Mouse (Mus musculus) midbrain, embryonic 14.5 days (tissue): ENCODE data around the gene Slbp. TPM values are rescaled to one million over a fixed set of nuclear protein-coding genes. Genes with fewer than 3 reads are reported as not detected.

Experiments
- ATAC-seq: fragments of 200-750 bp; cut with Nextera tagmentation; 2 replicates; pipeline ENCODE4 v1.8.0; 2017; ENCODE audit warnings: moderate number of reproducible peaks, moderate library complexity; ENCODE audit not compliant: low FRiP score, low TSS enrichment
- DNase-seq: peaks from one replicate; pipeline ENCODE4 v3.0.0-alpha.2; 2015
- H3K27ac ChIP-seq: fragments of 300-500 bp; sonication (generic); replicated peaks from 2 replicates; pipeline ENCODE4 v1.5.1; 2014; ENCODE audit warnings: mild to moderate bottlenecking, low read depth, low read length, moderate library complexity
- H3K27me3 ChIP-seq: fragments of 300-500 bp; sonication (generic); 2 replicates; pipeline ENCODE4 v1.6.1; 2014; ENCODE audit warnings: low read length, control low read depth, mixed read lengths; ENCODE audit not compliant: control insufficient read depth, insufficient read depth
- H3K36me3 ChIP-seq: fragments of 300-500 bp; sonication (generic); 2 replicates; pipeline ENCODE4 v1.6.1; 2014; ENCODE audit warnings: low read length, control low read depth; ENCODE audit not compliant: control insufficient read depth, insufficient read depth
- H3K4me1 ChIP-seq: fragments of 300-500 bp; sonication (generic); 2 replicates; pipeline ENCODE4 v1.6.1; 2014; ENCODE audit warnings: mild to moderate bottlenecking, antibody characterized with exemption, low read length, control low read depth; ENCODE audit not compliant: control insufficient read depth, insufficient read depth
- H3K4me2 ChIP-seq: fragments of 300-500 bp; sonication (generic); 2 replicates; pipeline ENCODE4 v1.6.1; 2014; ENCODE audit warnings: mild to moderate bottlenecking, low read length, moderate library complexity
- H3K4me3 ChIP-seq: fragments of 300-500 bp; sonication (generic); replicated peaks from 2 replicates; pipeline ENCODE4 v1.5.1; 2014; ENCODE audit warnings: low read depth, low read length
- H3K9ac ChIP-seq: fragments of 300-500 bp; sonication (generic); replicated peaks from 2 replicates; pipeline ENCODE4 v1.6.1; 2014; ENCODE audit warnings: mild to moderate bottlenecking, low read length, moderate library complexity
- H3K9me3 ChIP-seq: fragments of 300-500 bp; sonication (generic); 2 replicates; pipeline ENCODE4 v1.6.1; 2016; ENCODE audit warnings: low read length, control low read depth, mixed read lengths; ENCODE audit not compliant: control insufficient read depth
- WGBS: fragments of 180-500 bp; shearing (Covaris S2); extraction: QIAGEN DNeasy Blood & Tissue Kit; methylation state at CpG from one replicate; pipeline ENCODE4 v1.1.7; 2014; 5-methylcytosine and 5-hydroxymethylcytosine counted together
- polyA plus RNA-seq: library from polyadenylated mRNA; unstranded; fragments of >200 nt; fragmentation: Nextera tagmentation; extraction: Ambion mirVana; gene quantifications from 2 replicates; pipeline ENCODE4 v1.2.1, GENCODE M21; 2014

Gene Slbp
- polyA plus RNA-seq, 1 experiment from 2014 or later: 134 TPM

GRCm38 (mm10) chr5:33630061-33630460 lies 22.3 kb downstream of the Slbp start:
- Histone ChIP-seq H3K36me3 (no peaks in the 10 kb centered on the region), H3K4me1 (peaks cover 14% of the 10 kb centered on the region), H3K27ac (peak overlapping the region; percentile 73), H3K4me3 (peak overlapping the region; percentile 73), H3K27me3 (no peaks in the 10 kb centered on the region), H3K9ac (peak overlapping the region; percentile 62; the same call in 1 of the 2 replicates), H3K9me3 (no peaks in the 10 kb centered on the region), H3K4me2 (peak overlapping the region; percentile 61)
- DNase-seq: no peak
- WGBS: 8% methylated on average over 9 of the region's 9 CpGs
- peak; percentile 10; the same call in 1 of the 2 replicates for ATAC-seq

- no peaks in the 10 kb centered on the region for H3K36me3 ChIP-seq
- ATAC-seq: peak; percentile 98
- H3K27me3 ChIP-seq: no peaks in the 10 kb centered on the region
- peak within 1 kb of the TSS; percentile 68 for H3K9ac ChIP-seq
- H3K27ac ChIP-seq: peak within 1 kb of the TSS; percentile 83
- H3K9me3 ChIP-seq: no peaks in the 10 kb centered on the region
- peak within 1 kb of the TSS; percentile 94 for H3K4me2 ChIP-seq
- WGBS: under 1% methylated on average over 98 of the region's 99 CpGs
- H3K4me1 ChIP-seq: peaks cover 14% of the 10 kb centered on the region
- peak; percentile 98 for DNase-seq
- H3K4me3 ChIP-seq: peak within 1 kb of the TSS; percentile 73
Measured at GRCm38 (mm10) chr5:33629301-33629987, 22.9 kb downstream of the Slbp start, which contains the start of the genes Fam53a and Gm9903. TSS of gene Fam53a (minus strand) at chr5:33629635. TSS of gene Gm9903 (plus strand) at chr5:33629925.

GRCm38 (mm10) chr5:33628820-33629300 lies 23.5 kb downstream of the Slbp start:
- Histone ChIP-seq H3K9me3 (no peaks in the 10 kb centered on the region), H3K9ac (peak overlapping the region; percentile 68), H3K4me1 (peaks cover 14% of the 10 kb centered on the region), H3K27me3 (no peaks in the 10 kb centered on the region), H3K27ac (peak overlapping the region; percentile 83), H3K36me3 (no peaks in the 10 kb centered on the region), H3K4me3 (peak overlapping the region; percentile 73), H3K4me2 (peak overlapping the region; percentile 94)
- under 1% methylated on average over 24 of the region's 24 CpGs for WGBS
- no peak; the same call in 1 of the 2 replicates for ATAC-seq
- peak; percentile 72 for DNase-seq

GRCm38 (mm10) chr5:33627968-33628367 lies 24.4 kb downstream of the Slbp start:
- DNase-seq (no peak), ATAC-seq (no peak)
- Histone ChIP-seq H3K27ac (no peak overlapping the region), H3K36me3 (no peaks in the 10 kb centered on the region), H3K4me2 (peak overlapping the region; percentile 94), H3K9ac (no peak overlapping the region), H3K9me3 (no peaks in the 10 kb centered on the region), H3K4me3 (no peak overlapping the region), H3K4me1 (peaks cover 14% of the 10 kb centered on the region), H3K27me3 (no peaks in the 10 kb centered on the region)
- 48% methylated on average over 4 of the region's 4 CpGs for WGBS

- peaks cover 3% of the 10 kb centered on the region; the same call in 1 of the 2 replicates for H3K4me1 ChIP-seq
- H3K36me3 ChIP-seq: no peaks in the 10 kb centered on the region
- no peaks in the 10 kb centered on the region for H3K27me3 ChIP-seq
- no peak overlapping the region for H3K4me3 ChIP-seq
- no peak overlapping the region for H3K4me2 ChIP-seq
- H3K27ac ChIP-seq: 0 out of 2 replicates have a peak overlapping the region, but pooled peaks have one; percentile 26
- DNase-seq: no peak
- no peak overlapping the region for H3K9ac ChIP-seq
- 76% methylated on average over 3 of the region's 3 CpGs for WGBS
- no peak for ATAC-seq
- no peaks in the 10 kb centered on the region for H3K9me3 ChIP-seq
Measured at GRCm38 (mm10) chr5:33623766-33624165, 28.6 kb downstream of the Slbp start.

- no peaks in the 10 kb centered on the region for H3K27me3 ChIP-seq
- H3K4me2 ChIP-seq: no peak overlapping the region
- no peaks in the 10 kb centered on the region for H3K4me1 ChIP-seq
- H3K27ac ChIP-seq: no peak overlapping the region
- 95% methylated on average over 2 of the region's 2 CpGs for WGBS
- ATAC-seq: no peak
- no peaks in the 10 kb centered on the region for H3K9me3 ChIP-seq
- H3K36me3 ChIP-seq: no peaks in the 10 kb centered on the region
- no peak overlapping the region for H3K4me3 ChIP-seq
- no peak for DNase-seq
- H3K9ac ChIP-seq: no peak overlapping the region
Measured at GRCm38 (mm10) chr5:33622671-33623070, 29.7 kb downstream of the Slbp start.

- H3K27me3 ChIP-seq: no peaks in the 10 kb centered on the region
- H3K36me3 ChIP-seq: peaks cover 22% of the 10 kb centered on the region
- H3K9ac ChIP-seq: no peak overlapping the region
- DNase-seq (no peak), ATAC-seq (no peak)
- no peak overlapping the region for H3K4me3 ChIP-seq
- H3K27ac ChIP-seq: no peak overlapping the region
- H3K4me1 ChIP-seq: no peaks in the 10 kb centered on the region
- 94% methylated on average over 6 of the region's 6 CpGs for WGBS
- H3K9me3 ChIP-seq: no peaks in the 10 kb centered on the region
- no peak overlapping the region for H3K4me2 ChIP-seq
Measured at GRCm38 (mm10) chr5:33614391-33614790, 38.0 kb downstream of the Slbp start.

- Histone ChIP-seq H3K4me2 (no peak overlapping the region), H3K9me3 (no peaks in the 10 kb centered on the region), H3K9ac (no peak overlapping the region), H3K27me3 (no peaks in the 10 kb centered on the region), H3K4me1 (no peaks in the 10 kb centered on the region), H3K27ac (no peak overlapping the region), H3K36me3 (peaks cover 48% of the 10 kb centered on the region), H3K4me3 (no peak overlapping the region)
- WGBS: 90% methylated on average over 1 of the region's 1 CpGs
- ATAC-seq (no peak), DNase-seq (no peak)
Measured at GRCm38 (mm10) chr5:33611795-33612194, 40.6 kb downstream of the Slbp start.

- no peaks in the 10 kb centered on the region for H3K4me1 ChIP-seq
- peaks cover 53% of the 10 kb centered on the region for H3K36me3 ChIP-seq
- 91% methylated on average over 1 of the region's 1 CpGs for WGBS
- H3K4me3 ChIP-seq: no peak overlapping the region
- ATAC-seq (no peak), DNase-seq (no peak)
- H3K9me3 ChIP-seq: no peaks in the 10 kb centered on the region
- no peaks in the 10 kb centered on the region for H3K27me3 ChIP-seq
- H3K4me2 ChIP-seq: no peak overlapping the region
- no peak overlapping the region for H3K9ac ChIP-seq
- no peak overlapping the region for H3K27ac ChIP-seq
Measured at GRCm38 (mm10) chr5:33609226-33609625, 43.1 kb downstream of the Slbp start.
